Mouse (Mus musculus) thymus, adult 18-20 months (tissue): Measurements from ENCODE around the gene Rgs19.

Experiments
- DNase-seq, 2 experiments: peaks; one replicate each; pipeline ENCODE4 v3.0.0; 2022; ENCODE audit warnings: mixed read lengths in 2 of 2

The Rgs19 gene

GRCm38 (mm10) chr2:181681978-181682377 is 11.8 kb downstream of the Rgs19 start:
- DNase-seq: no peak

- no peak for DNase-seq
These were observed 13.1 kb downstream of the Rgs19 start for GRCm38 (mm10) chr2:181680716-181681117.

GRCm38 (mm10) chr2:181679951-181680715 is 13.6 kb downstream of the Rgs19 start, which contains the start of gene Tcea2:
Gene Tcea2 (plus strand): TSS chr2:181680310.
- peak; percentile 49 to 56 for DNase-seq

GRCm38 (mm10) chr2:181678780-181679179 is 15.0 kb downstream of the Rgs19 start:
- DNase-seq: peak; percentile 53 to 67

GRCm38 (mm10) chr2:181677755-181678098 is 16.1 kb downstream of the Rgs19 start:
- DNase-seq: no peak

- DNase-seq: no peak
These were observed 16.6 kb downstream of the Rgs19 start for GRCm38 (mm10) chr2:181677096-181677754.

- no peak for DNase-seq
These were observed 17.4 kb downstream of the Rgs19 start for GRCm38 (mm10) chr2:181676424-181676823.

GRCm38 (mm10) chr2:181675454-181675853 is 18.3 kb downstream of the Rgs19 start:
- DNase-seq: no peak

- DNase-seq: no peak
These were observed 18.8 kb downstream of the Rgs19 start for GRCm38 (mm10) chr2:181674934-181675333.

GRCm38 (mm10) chr2:181673501-181673900 is 20.3 kb downstream of the Rgs19 start:
- no peak for DNase-seq

- no peak for DNase-seq
These were observed 21.8 kb downstream of the Rgs19 start for GRCm38 (mm10) chr2:181671984-181672383.

- DNase-seq: no peak
These were observed 22.5 kb downstream of the Rgs19 start, which contains the start of gene Sox18 for GRCm38 (mm10) chr2:181671326-181671725. Gene Sox18 (minus strand): TSS chr2:181671640.

- DNase-seq: no peak
These were observed 22.9 kb downstream of the Rgs19 start for GRCm38 (mm10) chr2:181670913-181671311.

- DNase-seq: no peak
These were observed 23.4 kb downstream of the Rgs19 start for GRCm38 (mm10) chr2:181670285-181670912.

- DNase-seq: no peak
These were observed 30.5 kb downstream of the Rgs19 start for GRCm38 (mm10) chr2:181663298-181663630.

- no peak for DNase-seq
These were observed 31.0 kb downstream of the Rgs19 start for GRCm38 (mm10) chr2:181662620-181663297.

- peak; percentile 41 to 54 for DNase-seq
These were observed 34.1 kb downstream of the Rgs19 start for GRCm38 (mm10) chr2:181659609-181660055.

GRCm38 (mm10) chr2:181658930-181659555 is 34.7 kb downstream of the Rgs19 start:
- DNase-seq: no peak

GRCm38 (mm10) chr2:181658528-181658927 is 35.2 kb downstream of the Rgs19 start:
- DNase-seq: no peak

- no peak for DNase-seq
These were observed 36.3 kb downstream of the Rgs19 start for GRCm38 (mm10) chr2:181657441-181657840.

- no peak for DNase-seq
These were observed 37.0 kb downstream of the Rgs19 start, which contains the start of gene Gm29797 for GRCm38 (mm10) chr2:181656734-181657133. Gene Gm29797 (plus strand): TSS chr2:181657034.

GRCm38 (mm10) chr2:181653523-181653922 is 40.3 kb downstream of the Rgs19 start:
- DNase-seq: no peak

- no peak for DNase-seq
These were observed 40.7 kb downstream of the Rgs19 start for GRCm38 (mm10) chr2:181653065-181653464.
